Mouse (Mus musculus) bone marrow macrophage, adult 2 months (primary cell): ENCODE results near the gene Themis2. TPM values are rescaled to one million over a fixed set of nuclear protein-coding genes. Genes with fewer than 3 reads are reported as not detected.

ENCODE experiments used
- H3K27ac ChIP-seq: 2 replicates; pipeline ENCODE4 v1.5.1; 2012; ENCODE audit warnings: low read depth, low read length; ENCODE audit not compliant: insufficient read depth
- H3K4me1 ChIP-seq: 2 replicates; pipeline ENCODE4 v1.6.1; 2012; ENCODE audit warnings: low read length; ENCODE audit not compliant: control insufficient read depth, insufficient read depth
- H3K4me3 ChIP-seq: 2 replicates; pipeline ENCODE4 v1.5.1; 2012; ENCODE audit warnings: mild to moderate bottlenecking, low read length, moderate library complexity; ENCODE audit not compliant: insufficient read depth
- CTCF ChIP-seq: IDR thresholded peaks from 2 replicates; pipeline ENCODE4 v1.5.1; 2012; ENCODE audit warnings: low read depth, mild to moderate bottlenecking, low read length, moderate library complexity
- POLR2A ChIP-seq: IDR thresholded peaks from 2 replicates; pipeline ENCODE4 v1.6.1; 2012; ENCODE audit warnings: mild to moderate bottlenecking, low read depth, low read length, borderline replicate concordance
- polyA plus RNA-seq: library from polyadenylated mRNA; stranded (reverse); fragments of >200 nt; gene quantifications from 2 replicates; pipeline ENCODE4 v1.2.4, GENCODE M21; 2012; ENCODE audit not compliant: missing spikeins, insufficient read depth, insufficient read length

Gene Themis2
- polyA plus RNA-seq, 1 experiment, result 141 TPM

DNA sequence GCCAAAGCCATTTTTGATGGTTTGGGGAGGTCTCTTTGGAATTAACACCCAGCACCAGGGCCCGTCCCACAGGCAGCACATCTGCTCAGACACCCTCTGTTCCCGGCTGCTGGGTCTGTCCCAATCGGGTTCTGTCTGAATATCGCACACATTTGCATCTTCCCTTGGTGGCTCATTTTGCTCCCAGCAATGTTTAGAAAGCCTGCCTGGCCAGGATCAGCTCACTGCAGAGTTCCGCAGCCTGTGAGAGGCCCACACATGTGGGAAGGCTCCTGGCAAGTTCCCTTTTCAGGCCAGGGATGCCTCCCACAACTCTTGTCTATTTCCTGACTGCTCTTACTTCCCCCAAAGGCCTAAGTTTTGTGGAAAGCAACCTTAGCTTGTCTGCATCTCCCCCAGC, 13.4 kb upstream of the Themis2 start:
- Histone ChIP-seq H3K4me1 (peaks cover 50% of the 10 kb centered on the region), H3K27ac (peak overlapping the region; percentile 97), H3K4me3 (no peak overlapping the region)
- no peak for TF ChIP-seq POLR2A
- TF ChIP-seq CTCF, result no peak

DNA sequence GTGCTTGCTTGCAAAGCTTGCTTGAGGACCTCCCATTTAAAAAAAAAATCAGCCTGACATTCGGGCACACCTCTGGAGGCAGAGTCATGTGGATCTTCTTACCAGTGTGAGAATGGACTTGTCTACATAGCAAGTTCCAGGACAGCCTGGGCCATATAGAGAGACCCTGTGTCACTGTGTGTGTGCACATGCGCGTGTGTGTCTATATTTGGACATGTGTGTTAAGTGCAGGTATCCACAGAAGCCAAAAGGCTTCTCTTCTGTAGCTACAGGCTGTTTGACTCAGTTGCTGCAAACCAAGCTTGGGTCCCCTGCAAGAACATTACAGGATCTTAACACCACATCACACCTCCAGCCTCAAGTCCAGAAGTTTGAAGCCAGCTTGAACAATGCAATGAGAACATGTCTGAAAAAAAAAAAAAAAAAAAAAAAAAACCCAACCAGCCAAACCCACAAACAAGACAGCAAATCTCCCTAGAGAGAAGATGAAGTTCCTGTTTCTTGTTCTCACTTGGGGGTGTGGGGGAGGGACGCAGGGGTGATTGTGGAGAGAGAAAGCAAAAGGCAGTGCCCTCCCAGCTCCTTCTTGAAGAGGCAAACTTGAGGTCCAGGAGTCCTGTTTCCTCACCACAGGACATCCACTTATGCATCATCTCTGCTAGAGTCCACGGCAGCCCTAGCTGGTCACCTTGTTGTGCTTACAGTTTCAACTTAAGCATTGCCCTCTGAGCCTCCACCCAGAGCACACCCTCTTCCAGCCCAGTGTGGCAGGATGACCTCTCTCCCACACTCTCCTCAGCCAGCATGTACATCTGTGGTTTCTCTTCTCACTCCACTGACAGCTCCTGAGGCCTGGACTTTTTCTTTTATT, 11.8 kb upstream of the Themis2 start:
- H3K4me1 ChIP-seq, result peaks cover 50% of the 10 kb centered on the region
- H3K27ac ChIP-seq, result peak overlapping the region; percentile 97
- H3K4me3 ChIP-seq, result peak overlapping the region; percentile 34

DNA sequence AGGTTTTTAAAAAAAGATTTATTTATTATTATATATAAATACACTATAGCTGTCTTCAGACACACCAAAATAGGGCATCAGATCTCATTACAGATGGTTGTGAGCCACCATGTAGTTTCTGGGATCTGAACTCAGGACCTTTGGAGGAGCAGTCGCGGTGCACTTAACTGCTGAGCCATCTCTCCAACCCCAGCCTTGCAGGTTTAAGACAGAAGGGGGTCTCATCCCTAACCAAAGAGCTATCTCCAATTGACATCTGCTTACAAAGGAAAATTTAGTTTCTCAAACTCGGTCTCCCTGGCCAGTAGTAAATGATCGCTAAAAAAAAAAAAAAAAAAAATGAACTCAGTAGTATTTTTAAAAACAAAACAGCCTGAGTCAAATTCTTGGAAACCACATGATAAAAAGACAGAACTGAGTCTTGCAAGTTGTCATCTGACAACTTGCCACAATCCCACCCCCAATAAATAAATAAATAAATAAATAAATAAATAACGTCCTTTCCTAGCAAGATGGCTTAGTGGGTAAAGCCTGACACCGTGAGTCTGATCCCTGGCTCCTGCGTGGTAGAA, 10.5 kb upstream of the Themis2 start:
- Histone ChIP-seq H3K4me1 (peaks cover 59% of the 10 kb centered on the region), H3K4me3 (no peak overlapping the region), H3K27ac (peak overlapping the region; percentile 30)
- no peak for TF ChIP-seq POLR2A
- no peak for TF ChIP-seq CTCF

More for the DNA sequence above, 11.8 kb upstream of the Themis2 start:
- TF ChIP-seq POLR2A, result no peak
- TF ChIP-seq CTCF, result no peak

DNA sequence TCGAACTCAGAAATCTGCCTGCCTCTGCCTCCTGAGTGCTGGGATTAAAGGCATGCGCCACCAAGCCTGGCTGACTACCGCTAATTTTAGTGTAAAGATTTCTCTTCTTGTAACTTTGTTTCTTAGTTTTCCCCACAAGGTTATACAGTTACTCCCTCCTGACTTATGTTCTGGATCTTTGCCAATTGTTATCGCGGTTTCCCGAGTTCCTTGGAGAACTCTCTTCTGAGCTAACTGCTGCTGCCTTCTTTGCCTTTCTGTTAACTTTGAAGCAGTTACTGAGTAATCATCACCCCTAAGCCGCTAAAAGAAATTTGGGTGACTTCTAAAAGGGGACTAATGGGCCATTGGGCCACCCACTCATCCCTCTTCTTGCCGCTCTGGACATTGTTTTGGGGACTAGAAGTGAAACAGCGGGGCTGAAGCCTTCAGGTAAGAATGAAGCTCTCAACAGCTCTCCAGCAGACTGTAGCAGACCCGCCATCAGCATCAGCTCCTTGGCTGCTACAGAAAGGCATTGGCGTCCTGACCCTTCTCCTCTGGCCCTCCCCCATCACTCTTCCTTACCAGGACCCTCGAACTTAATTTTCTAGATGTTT, 9.5 kb upstream of the Themis2 start:
- peak overlapping the region; percentile 89 for H3K27ac ChIP-seq
- peaks cover 67% of the 10 kb centered on the region for H3K4me1 ChIP-seq

DNA sequence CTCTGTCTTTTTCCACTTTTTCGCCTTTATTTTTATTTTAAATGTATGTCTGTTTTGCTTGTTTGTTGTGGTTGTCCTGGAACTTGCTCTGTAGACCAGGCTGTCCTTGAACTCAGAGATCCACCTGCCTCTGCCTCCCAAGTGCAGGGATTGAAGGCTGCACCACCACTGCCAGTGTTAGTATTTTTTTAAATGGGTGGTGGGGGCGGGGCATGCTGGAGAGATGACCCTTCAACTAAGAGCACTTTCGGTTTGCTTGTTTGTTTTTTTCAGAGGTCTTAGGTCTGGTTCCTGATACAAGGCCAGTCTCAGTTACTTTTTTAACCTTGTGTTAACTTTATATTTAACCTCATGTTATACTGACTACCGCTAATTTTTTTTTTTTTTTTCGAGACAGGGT, 9.0 kb upstream of the Themis2 start:
- no peak overlapping the region for H3K4me3 ChIP-seq
- H3K27ac ChIP-seq, result peak overlapping the region; percentile 89
- peaks cover 68% of the 10 kb centered on the region for H3K4me1 ChIP-seq
- TF ChIP-seq POLR2A (no peak), CTCF (no peak)

More for the DNA sequence above, 9.5 kb upstream of the Themis2 start:
- H3K4me3 ChIP-seq, result no peak overlapping the region
- TF ChIP-seq CTCF (no peak), POLR2A (no peak)

DNA sequence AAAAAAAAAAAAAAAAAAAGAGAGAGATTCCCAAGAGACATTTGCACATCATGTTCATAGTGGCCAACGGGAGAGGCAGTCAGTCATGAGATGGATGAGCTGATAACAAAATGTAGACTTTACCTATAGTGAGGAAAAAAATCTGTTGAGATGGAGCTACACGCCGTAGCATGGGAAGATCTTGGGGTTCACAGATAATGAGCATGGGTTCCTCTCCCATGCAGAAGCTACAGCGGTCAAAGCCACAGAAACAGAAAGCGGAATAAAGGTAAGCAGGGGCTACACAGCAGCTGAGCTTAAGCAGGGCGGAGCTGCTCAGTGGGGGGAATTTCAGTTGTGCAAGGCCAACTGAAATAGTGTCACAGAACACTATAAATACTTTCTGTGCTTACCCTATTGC, 8.1 kb upstream of the Themis2 start:
- H3K4me1 ChIP-seq, result peaks cover 69% of the 10 kb centered on the region
- TF ChIP-seq POLR2A (no peak), CTCF (no peak)
- peak overlapping the region; percentile 89 for H3K27ac ChIP-seq
- peak overlapping the region; percentile 7; the same call in 1 of the 2 replicates for H3K4me3 ChIP-seq

DNA sequence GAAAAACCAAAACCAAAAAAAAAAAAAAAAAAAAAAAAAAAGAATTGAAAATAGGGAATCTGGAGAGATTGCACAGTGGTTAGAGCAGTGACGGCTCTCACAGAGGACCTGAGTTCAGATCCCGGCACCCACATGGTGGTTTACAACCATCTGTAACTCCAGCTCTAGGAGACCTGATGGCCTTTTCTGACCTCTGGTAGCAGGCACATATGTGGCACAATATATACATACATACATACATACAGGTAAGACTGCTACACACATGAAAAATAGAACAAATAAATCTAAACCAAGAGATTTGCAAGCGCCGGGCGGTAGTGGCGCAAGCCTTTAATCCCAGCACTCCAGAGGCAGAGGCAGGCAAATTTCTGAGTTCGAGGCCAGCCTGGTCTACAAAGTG, 7.7 kb upstream of the Themis2 start:
- TF ChIP-seq CTCF, result no peak
- no peak for TF ChIP-seq POLR2A
- peaks cover 65% of the 10 kb centered on the region for H3K4me1 ChIP-seq
- no peak overlapping the region for H3K4me3 ChIP-seq
- peak overlapping the region; percentile 89 for H3K27ac ChIP-seq

DNA sequence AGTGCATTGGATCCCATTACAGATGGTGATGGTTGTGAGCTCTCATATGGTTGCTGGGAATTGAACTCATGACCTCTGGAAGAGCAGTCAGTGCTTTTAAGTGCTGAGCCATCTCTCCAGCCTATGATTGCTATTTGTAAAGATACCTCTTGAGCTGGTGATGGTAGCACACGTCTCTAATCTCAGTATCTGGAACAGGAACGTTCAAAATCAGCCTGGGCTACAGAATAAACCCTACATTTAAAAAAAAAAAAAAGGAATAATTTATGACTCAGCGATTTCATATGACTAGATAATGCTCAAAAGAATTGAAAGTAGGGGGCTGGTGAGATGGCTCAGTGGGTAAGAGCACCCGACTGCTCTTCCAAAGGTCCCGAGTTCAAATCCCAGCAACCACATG, 7.0 kb upstream of the Themis2 start:
- H3K4me3 ChIP-seq, result no peak overlapping the region
- TF ChIP-seq CTCF (no peak), POLR2A (no peak)
- peak overlapping the region; percentile 93 for H3K27ac ChIP-seq
- H3K4me1 ChIP-seq, result peaks cover 60% of the 10 kb centered on the region

DNA sequence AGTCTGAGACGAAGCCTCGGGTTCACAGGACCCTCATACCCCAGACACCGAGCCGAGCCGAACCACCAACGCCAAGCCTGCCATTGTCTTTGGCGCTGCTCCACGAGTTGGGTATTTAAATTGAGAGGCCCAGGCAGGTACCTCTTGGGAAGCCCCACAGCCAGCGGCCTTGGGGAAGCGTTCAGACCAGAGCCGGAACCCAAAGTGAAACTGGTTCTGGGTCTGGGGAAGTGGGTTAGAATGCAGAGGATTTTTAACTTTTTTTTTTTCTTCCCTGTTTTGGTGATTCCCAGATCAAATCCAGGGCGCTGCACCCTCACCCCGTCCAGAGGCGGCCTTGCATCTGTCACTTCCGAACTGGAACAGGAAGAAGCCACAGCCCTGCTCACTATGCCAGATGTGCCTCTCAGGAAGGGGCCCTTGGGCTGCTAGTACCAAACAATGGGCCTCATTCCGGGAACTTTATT, 6.0 kb upstream of the Themis2 start:
- TF ChIP-seq CTCF (no peak), POLR2A (no peak)
- peak overlapping the region; percentile 9; the same call in 1 of the 2 replicates for H3K4me3 ChIP-seq
- peaks cover 61% of the 10 kb centered on the region for H3K4me1 ChIP-seq
- peak overlapping the region; percentile 93 for H3K27ac ChIP-seq

DNA sequence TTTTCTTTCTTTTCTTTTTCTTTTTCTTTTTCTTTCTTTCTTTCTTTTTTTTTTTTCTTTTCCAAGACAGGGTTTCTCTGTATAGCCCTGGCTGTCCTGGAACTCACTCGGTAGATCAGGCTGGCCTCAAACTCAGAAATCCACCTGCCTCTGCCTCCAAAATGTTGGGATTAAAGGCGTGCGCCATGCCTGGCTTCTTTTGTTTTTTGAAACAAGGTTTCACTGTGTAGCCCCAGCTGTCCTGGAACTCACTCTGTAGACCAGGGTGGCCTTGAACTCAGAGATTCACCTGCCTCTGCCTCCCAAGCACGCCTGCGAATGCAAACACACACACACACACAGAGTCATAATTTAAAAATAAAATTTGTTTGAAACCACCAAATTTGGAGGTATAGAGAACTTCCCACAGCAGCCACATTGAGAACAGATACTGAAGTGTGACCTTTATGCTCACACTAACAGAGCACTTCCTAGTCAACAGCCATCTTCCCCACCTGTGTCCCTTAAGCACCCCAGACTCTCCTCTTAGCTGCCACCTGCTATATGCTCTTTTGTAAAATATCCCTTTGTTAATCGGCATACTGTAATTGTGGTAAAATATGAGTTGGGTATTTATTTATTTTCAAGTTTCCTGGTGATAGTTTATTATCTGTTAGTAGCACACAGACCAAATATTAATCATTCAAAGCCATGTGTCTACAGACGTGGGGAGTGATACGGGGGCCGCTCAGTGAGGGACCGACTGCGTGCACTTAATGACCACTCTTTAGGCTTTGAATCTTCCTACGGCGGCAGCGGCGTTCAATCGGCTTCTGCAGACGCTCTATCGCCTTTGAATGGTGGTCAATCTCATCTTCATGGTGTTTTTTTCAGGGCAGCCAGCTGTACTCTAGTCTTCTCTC, 5.2 kb upstream of the Themis2 start:
- no peak for TF ChIP-seq POLR2A
- no peak for TF ChIP-seq CTCF
- Histone ChIP-seq H3K4me3 (0 out of 2 replicates have a peak overlapping the region, but pooled peaks have one; percentile 9), H3K4me1 (peaks cover 61% of the 10 kb centered on the region), H3K27ac (peak overlapping the region; percentile 93)
